Mouse (Mus musculus) urinary bladder, postnatal 36 days (tissue): ENCODE data around the gene Gap43.
"Not testable (repeated sequence)": the region's sequence is repeated elsewhere in the genome, so short reads cannot be mapped to it uniquely, and the experiment has no call there.

Experiments
- DNase-seq, 2 experiments: peaks; one replicate each; pipeline ENCODE4 v3.0.0; 2022; ENCODE audit warnings: low spot score in 2 of 2, mixed read lengths in 1 of 2

Gap43 gene

GRCm38 (mm10) chr16:42340021-42340768 lies at the start of gene Gap43:
Gap43 (minus strand) TSS chr16:42340651.
- no peak for DNase-seq

DNA sequence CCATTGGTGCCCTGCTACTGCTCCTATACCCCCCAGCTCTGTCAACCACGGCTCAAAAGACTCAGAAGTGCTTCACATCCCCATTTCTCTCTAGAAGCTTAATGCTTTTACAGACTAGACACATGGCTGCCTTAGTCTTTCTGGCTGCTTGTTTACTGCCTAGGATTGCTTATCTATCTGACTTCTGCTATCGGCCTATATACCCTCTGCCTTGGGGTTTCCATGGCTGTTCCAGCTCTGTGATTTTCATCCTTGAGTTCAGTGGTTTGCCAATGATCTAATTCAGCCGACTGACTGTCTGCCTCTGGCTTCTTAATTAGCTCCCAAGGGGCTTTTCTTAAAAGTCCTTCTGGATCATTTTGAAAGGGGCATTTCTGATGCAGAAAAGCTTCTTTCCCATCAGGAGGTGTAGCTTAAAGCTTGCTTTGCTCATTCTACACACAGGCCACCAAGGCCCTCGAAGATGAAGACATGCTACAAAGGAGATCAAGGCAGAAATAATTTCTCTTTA lies 40.9 kb upstream of the Gap43 start:
- no peak for DNase-seq

DNA sequence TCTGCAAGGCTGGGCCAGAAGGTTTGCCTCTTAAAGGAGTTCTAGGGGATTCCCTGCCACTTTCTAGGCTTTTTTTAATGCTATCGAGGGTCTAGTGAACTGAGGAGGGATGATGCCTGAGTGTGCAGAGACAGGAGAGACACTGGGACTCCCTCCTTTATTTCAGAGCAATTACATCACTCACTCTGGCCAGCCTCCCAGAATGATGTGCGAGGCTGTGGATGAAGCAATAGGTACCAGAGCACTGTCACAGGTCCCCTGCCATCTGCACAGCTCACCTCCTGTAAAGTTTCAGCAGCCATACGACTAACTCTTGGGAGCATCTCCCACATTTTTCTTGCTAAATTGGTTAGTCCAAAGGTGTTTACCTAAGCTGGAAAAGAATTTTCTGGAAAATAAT lies 40.2 kb upstream of the Gap43 start:
- peak in 1 of 2 experiments; percentile 18 for DNase-seq

DNA sequence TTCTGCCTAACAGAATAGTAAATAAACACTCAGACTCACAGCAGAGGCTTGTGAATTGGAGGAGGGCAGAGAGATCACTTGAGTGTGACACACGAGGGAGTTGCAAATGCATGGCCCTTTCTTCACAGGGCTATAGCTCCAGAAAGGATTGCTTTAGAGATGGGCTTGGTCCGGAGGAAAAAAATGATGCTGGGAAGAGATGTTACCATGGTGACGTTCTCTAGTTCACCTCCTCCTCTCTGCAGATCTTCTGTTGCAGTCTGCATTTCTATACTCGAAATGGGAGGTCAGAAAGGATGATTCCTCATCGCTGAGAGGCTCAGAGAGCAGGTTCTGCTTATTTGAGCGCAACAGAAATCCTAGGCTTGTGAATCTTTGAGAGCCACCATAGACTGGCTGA lies 29.7 kb upstream of the Gap43 start:
- no peak for DNase-seq

- no peak for DNase-seq
These were observed 28.9 kb upstream of the Gap43 start for GRCm38 (mm10) chr16:42369346-42369745.

GRCm38 (mm10) chr16:42360061-42360460 lies 19.6 kb upstream of the Gap43 start:
- DNase-seq = no peak

- DNase-seq = no peak
These were observed 17.6 kb upstream of the Gap43 start for GRCm38 (mm10) chr16:42358058-42358457.

GRCm38 (mm10) chr16:42350076-42350475 lies 9.6 kb upstream of the Gap43 start:
- no peak for DNase-seq

GRCm38 (mm10) chr16:42340865-42341264 lies 414 bp upstream of the Gap43 start:
- DNase-seq = not testable (repeated sequence)

- DNase-seq = no peak
These were observed 939 bp downstream of the Gap43 start for GRCm38 (mm10) chr16:42339512-42339911.

DNA sequence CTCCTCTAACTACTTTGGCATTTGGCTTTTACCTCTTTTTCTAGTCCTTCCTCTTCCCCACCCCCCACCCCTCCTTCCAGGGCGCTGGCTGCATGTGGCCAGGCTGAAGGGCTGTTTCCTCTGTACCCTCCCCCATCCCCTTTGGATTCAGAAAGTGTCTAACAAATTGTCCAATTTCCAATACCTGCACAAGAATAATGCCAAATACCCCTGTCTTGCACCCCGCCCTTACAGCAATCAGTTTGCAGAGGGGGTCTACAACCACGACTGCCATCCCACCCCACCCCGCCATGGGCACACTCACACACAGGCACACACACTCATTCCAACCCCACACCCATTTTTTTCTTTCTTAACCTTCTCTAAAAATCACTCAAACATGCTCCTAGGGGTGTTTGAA lies 1.5 kb downstream of the Gap43 start:
- DNase-seq = no peak

DNA sequence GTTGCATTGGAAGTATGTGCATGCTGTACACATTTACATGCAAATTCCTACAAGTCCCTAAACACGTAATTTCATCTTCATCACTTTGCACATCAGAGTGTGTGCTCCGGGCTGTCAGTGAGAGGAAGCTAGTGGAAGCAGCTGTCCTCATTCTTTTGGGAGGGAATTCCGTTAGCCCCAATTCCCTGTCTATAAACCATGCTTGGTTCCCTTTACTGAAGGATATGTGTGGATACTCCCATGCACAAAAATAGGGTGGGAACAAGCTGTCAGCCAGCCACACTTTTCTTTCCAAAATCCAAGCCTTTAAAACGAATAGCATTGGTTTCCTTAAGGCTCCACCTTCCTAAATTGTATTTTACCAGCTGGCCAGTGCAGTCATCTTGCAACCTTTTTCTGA lies 2.1 kb downstream of the Gap43 start:
- no peak for DNase-seq

GRCm38 (mm10) chr16:42337663-42338062 lies 2.8 kb downstream of the Gap43 start:
- DNase-seq = no peak

GRCm38 (mm10) chr16:42336610-42337009 lies 3.8 kb downstream of the Gap43 start:
- no peak for DNase-seq

DNA sequence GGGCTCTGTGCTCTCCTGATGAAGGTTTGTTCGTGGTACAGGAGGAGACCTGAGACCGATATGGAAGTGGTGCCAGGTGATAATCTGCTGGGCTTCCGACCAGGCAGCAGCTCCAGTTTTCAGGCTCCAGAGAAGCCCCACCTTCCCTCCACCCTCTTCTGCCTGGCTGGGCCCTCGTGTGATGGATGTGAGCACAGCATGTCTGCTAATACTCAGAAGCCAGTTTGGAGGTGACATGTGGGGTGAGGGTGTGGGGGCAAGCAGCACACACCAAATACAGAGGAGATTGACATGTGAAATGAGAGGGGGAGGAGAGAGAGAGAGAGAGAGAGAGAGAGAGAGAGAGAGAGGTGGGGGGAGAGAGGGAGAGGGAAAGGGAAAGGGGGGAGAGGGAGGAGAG lies 8.1 kb downstream of the Gap43 start:
- no peak for DNase-seq

GRCm38 (mm10) chr16:42326191-42326590 lies 14.3 kb downstream of the Gap43 start:
- no peak for DNase-seq

GRCm38 (mm10) chr16:42325536-42325935 lies 14.9 kb downstream of the Gap43 start:
- no peak for DNase-seq

DNA sequence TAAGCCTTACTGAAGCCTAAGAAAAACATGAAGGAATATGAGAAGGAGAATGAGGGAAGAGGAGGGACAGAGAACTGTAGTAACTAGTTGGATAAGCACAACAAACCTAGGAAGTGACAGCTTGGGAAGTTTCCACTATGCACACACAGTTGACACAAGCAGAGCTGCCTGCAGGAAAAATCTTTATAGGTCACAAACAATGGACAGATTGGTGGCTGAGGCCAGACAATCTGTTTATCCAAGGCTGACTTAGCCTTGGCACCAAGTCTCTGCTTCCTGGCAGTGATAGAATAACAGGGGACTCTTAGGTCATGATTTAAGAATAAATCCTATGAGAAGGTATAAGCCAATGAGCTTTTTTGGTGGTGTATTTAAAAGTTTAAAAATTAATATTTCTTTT lies 20.6 kb downstream of the Gap43 start:
- DNase-seq = no peak

DNA sequence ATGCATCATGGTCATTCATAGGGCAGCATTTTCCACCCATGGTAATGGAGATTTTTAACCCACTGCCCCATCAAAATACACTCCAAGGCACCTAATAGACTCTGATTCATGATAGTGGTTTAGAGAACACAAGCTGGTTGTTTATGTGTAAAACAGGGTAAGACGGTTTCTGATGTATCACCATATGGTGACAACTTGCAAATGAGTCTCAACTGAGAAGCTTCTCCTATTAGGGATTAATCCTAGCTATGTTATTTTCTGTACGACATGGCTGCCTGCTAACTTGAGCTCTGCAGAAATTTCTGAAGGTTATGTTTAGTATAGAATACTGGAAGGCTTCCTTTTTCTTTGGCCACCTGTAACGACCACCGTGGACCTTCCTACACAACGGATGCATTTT lies 21.1 kb downstream of the Gap43 start:
- DNase-seq = no peak

DNA sequence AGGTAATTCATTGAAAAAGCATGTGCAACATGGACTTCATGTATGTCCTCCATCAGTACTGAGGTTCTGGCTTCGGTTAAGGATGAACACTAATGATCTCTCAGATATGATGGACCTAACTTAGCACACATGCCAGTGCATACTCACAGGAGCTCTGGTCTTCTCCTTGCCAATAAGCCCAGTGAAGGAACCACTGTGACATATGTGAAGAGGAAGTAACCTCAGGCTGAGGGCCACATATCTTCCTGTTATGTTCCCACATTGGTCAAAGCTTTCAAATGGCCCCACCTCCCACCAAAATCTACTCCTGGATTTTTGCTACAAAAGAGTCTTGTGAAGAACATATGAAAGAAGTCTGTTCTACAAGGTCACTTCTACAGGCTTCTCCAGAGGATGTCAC lies 28.3 kb downstream of the Gap43 start:
- no peak for DNase-seq

DNA sequence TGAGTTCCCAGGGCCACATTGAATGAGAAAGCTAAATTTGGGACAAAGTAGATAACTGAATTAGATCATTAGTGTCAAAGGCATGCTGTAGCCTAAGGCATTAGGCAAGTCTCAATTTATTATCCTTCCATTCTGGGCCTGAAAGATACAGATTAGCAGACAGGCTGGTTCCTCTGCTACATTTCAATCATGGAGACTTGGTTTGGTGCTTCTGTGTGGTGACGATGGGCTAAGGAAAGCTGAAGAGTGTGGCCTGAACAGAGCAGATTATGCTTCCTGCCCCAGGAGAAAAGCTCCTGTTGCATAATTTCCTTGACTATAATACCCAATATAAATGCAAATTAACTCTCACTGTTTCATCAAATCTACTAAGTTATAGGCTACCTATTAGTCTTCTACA lies 31.7 kb downstream of the Gap43 start:
- no peak for DNase-seq

DNA sequence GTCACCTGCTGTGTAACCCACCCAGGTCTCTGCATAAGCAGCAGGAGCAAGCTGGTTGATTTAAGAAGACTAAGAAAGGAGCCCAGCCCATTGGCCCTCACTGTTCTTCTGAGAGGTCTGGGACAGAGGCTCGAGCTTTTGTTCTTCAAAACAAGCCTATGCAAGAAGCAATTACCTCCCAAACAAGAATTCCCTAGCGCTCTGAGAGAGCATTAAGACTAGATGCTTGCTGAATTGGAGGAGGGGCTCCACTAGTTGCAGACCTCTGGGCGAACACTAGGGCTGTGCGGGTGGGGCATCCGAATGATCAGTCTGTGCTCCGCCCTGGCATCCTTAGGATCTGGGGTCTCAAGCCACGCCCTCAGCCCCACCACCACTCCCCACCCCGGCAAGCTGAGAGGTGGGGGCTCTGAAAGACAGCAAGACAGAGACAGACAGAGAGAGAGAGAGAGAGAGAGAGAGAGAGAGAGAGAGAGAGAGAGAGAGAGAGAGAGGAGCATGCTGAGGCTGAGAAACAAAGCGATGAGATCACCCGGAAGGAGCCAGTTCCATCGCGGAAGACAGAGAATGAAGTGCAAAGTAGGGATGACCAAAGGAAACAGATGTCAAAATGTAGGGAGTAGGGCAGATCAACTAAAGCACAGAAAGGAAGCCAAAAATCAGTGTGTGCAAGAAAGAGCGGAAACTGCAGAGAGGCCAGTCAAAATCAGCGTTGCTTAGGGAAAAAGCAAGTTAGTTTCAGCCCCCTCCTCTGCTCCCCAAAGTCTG lies 34.3 kb downstream of the Gap43 start:
- DNase-seq = no peak

- peak in 1 of 2 experiments; percentile 23 for DNase-seq
These were observed 37.0 kb downstream of the Gap43 start for GRCm38 (mm10) chr16:42303461-42303860.
